Mouse (Mus musculus) lung, embryonic 14.5 days (tissue): ENCODE measurements around the gene Acvrl1. TPM values are rescaled to one million over a fixed set of nuclear protein-coding genes. Genes with fewer than 3 reads are reported as not detected.

Source experiments
- ATAC-seq: fragments of 200-750 bp; cut with Nextera tagmentation; 2 replicates; pipeline ENCODE4 v1.8.0; 2017; ENCODE audit warnings: mild to moderate bottlenecking, moderate TSS enrichment, moderate library complexity; ENCODE audit not compliant: insufficient read depth
- DNase-seq: peaks from one replicate; pipeline ENCODE4 v3.0.0-alpha.2; 2015
- H3K27ac ChIP-seq: fragments of 300-500 bp; sonication (generic); 2 replicates; pipeline ENCODE4 v1.5.1; 2014; ENCODE audit warnings: low read depth, mild to moderate bottlenecking, moderate library complexity
- H3K27me3 ChIP-seq: fragments of 300-500 bp; sonication (generic); 2 replicates; pipeline ENCODE4 v1.6.1; 2014; ENCODE audit warnings: low read length, control low read depth; ENCODE audit not compliant: insufficient read depth
- H3K36me3 ChIP-seq: fragments of 300-500 bp; sonication (generic); 2 replicates; pipeline ENCODE4 v1.6.1; 2014; ENCODE audit warnings: control low read depth; ENCODE audit not compliant: insufficient read depth
- H3K4me1 ChIP-seq: fragments of 300-500 bp; sonication (generic); 2 replicates; pipeline ENCODE4 v1.6.1; 2014; ENCODE audit warnings: antibody characterized with exemption, control low read depth; ENCODE audit not compliant: insufficient read depth
- H3K4me2 ChIP-seq: fragments of 300-500 bp; sonication (generic); 2 replicates; pipeline ENCODE4 v1.6.1; 2014; ENCODE audit warnings: mild to moderate bottlenecking
- H3K4me3 ChIP-seq: fragments of 300-500 bp; sonication (generic); 2 replicates; pipeline ENCODE4 v1.5.1; 2014; ENCODE audit warnings: low read depth, low read length
- H3K9ac ChIP-seq: fragments of 300-500 bp; sonication (generic); 2 replicates; pipeline ENCODE4 v1.6.1; 2014
- H3K9me3 ChIP-seq: fragments of 300-500 bp; sonication (generic); 2 replicates; pipeline ENCODE4 v1.6.1; 2016; ENCODE audit warnings: low read depth, low read length, control low read depth
- CTCF ChIP-seq: IDR thresholded peaks from 2 replicates; pipeline ENCODE4 v1.5.1; 2016; ENCODE audit warnings: antibody characterized with exemption, low read depth
- WGBS: fragments of 180-500 bp; shearing (Covaris S2); extraction: QIAGEN DNeasy Blood & Tissue Kit; methylation state at CpG from one replicate; pipeline ENCODE4 v1.1.7; 2014; 5-methylcytosine and 5-hydroxymethylcytosine counted together
- polyA plus RNA-seq: library from polyadenylated mRNA; unstranded; fragments of >200 nt; fragmentation: Nextera tagmentation; extraction: Ambion mirVana; gene quantifications from 2 replicates; pipeline ENCODE4 v1.2.1, GENCODE M21; 2014

Gene Acvrl1
- polyA plus RNA-seq, 1 experiment from 2014 or later: 34.4 TPM

GRCm38 (mm10) chr15:101122290-101122589, 6.1 kb upstream of the Acvrl1 start:
- Histone ChIP-seq H3K27ac (no peak overlapping the region), H3K36me3 (no peaks in the 10 kb centered on the region), H3K27me3 (0 out of 2 replicates have a peak, but pooled peaks cover 2% of the 10 kb centered on the region), H3K4me1 (no peaks in the 10 kb centered on the region), H3K9me3 (no peaks in the 10 kb centered on the region), H3K9ac (no peak overlapping the region), H3K4me3 (no peak overlapping the region), H3K4me2 (no peak overlapping the region)
- 21% methylated on average over 2 of the region's 2 CpGs for WGBS
- peak; percentile 41 for TF ChIP-seq CTCF
- no peak for DNase-seq
- no peak for ATAC-seq

GRCm38 (mm10) chr15:101123202-101123601, 5.1 kb upstream of the Acvrl1 start:
- no peak for ATAC-seq
- H3K4me2 ChIP-seq: no peak overlapping the region

GRCm38 (mm10) chr15:101125561-101125960, 2.8 kb upstream of the Acvrl1 start:
- Histone ChIP-seq H3K36me3 (no peaks in the 10 kb centered on the region), H3K4me1 (peaks cover 4% of the 10 kb centered on the region; the same call in 1 of the 2 replicates), H3K4me2 (no peak overlapping the region), H3K9ac (no peak overlapping the region), H3K4me3 (no peak overlapping the region), H3K9me3 (no peaks in the 10 kb centered on the region), H3K27ac (no peak overlapping the region), H3K27me3 (peaks cover 12% of the 10 kb centered on the region; the same call in 1 of the 2 replicates)
- DNase-seq: no peak
- WGBS: 82% methylated on average over 6 of the region's 6 CpGs
- no peak for TF ChIP-seq CTCF
- ATAC-seq: no peak

More at GRCm38 (mm10) chr15:101123202-101123601, 5.1 kb upstream of the Acvrl1 start:
- H3K27ac ChIP-seq: peak overlapping the region; percentile 50; the same call in 1 of the 2 replicates
- H3K9ac ChIP-seq: no peak overlapping the region
- H3K4me3 ChIP-seq: no peak overlapping the region
- no peak for DNase-seq
- 51% methylated on average over 4 of the region's 4 CpGs for WGBS
- H3K36me3 ChIP-seq: no peaks in the 10 kb centered on the region
- no peak for TF ChIP-seq CTCF
- no peaks in the 10 kb centered on the region for H3K9me3 ChIP-seq
- no peaks in the 10 kb centered on the region for H3K4me1 ChIP-seq
- 0 out of 2 replicates have a peak, but pooled peaks cover 2% of the 10 kb centered on the region for H3K27me3 ChIP-seq

- WGBS: 72% methylated on average over 12 of the region's 12 CpGs
- no peaks in the 10 kb centered on the region for H3K36me3 ChIP-seq
- TF ChIP-seq CTCF: no peak
- DNase-seq (peak; percentile 65), ATAC-seq (0 out of 2 replicates have a peak, but pooled peaks have one; percentile 38)
- H3K4me3 ChIP-seq: no peak overlapping the region
- H3K27ac ChIP-seq: peak overlapping the region; percentile 42; the same call in 1 of the 2 replicates
- H3K4me1 ChIP-seq: peaks cover 12% of the 10 kb centered on the region; the same call in 1 of the 2 replicates
- no peak overlapping the region for H3K4me2 ChIP-seq
- H3K9me3 ChIP-seq: no peaks in the 10 kb centered on the region
- no peak overlapping the region for H3K9ac ChIP-seq
- H3K27me3 ChIP-seq: peaks cover 12% of the 10 kb centered on the region; the same call in 1 of the 2 replicates
These were observed 1.3 kb upstream of the Acvrl1 start for GRCm38 (mm10) chr15:101126876-101127544.

DNA sequence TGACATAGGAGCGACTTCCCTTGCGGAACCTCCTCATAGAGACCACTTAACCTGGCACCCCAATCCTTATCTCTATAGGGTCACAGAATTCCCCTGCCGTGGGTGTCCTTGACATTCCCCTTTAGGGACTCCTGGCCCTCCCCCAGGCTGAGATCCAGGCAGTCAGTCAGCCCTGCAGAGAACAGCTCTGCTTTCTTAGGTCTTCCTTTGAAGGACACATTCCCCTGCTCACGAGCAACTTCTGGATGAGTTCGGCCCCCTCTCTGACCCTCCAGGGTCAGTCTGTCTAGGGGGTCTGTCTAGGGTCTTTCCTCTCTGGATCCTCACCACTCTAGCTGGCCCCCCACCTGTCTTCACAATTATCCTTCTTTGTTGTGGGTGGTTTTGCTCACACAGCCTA, 1.1 kb downstream of the Acvrl1 start:
- Histone ChIP-seq H3K9me3 (no peaks in the 10 kb centered on the region), H3K27me3 (peaks cover 12% of the 10 kb centered on the region; the same call in 1 of the 2 replicates), H3K36me3 (no peaks in the 10 kb centered on the region), H3K27ac (no peak overlapping the region), H3K9ac (peak overlapping the region; percentile 70), H3K4me3 (peak overlapping the region; percentile 53), H3K4me1 (peaks cover 32% of the 10 kb centered on the region; the same call in 1 of the 2 replicates), H3K4me2 (peak overlapping the region; percentile 80)
- 36% methylated on average over 5 of the region's 5 CpGs for WGBS
- DNase-seq: no peak
- no peak for TF ChIP-seq CTCF
- ATAC-seq: no peak

GRCm38 (mm10) chr15:101131498-101131897, 3.2 kb downstream of the Acvrl1 start:
- peak overlapping the region; percentile 58 for H3K27ac ChIP-seq
- peak overlapping the region; percentile 43 for H3K4me2 ChIP-seq
- 0 out of 2 replicates have a peak, but pooled peaks cover 5% of the 10 kb centered on the region for H3K36me3 ChIP-seq
- no peak overlapping the region for H3K9ac ChIP-seq
- no peak overlapping the region for H3K4me3 ChIP-seq
- ATAC-seq: no peak
- 17% methylated on average over 11 of the region's 11 CpGs for WGBS
- peaks cover 32% of the 10 kb centered on the region; the same call in 1 of the 2 replicates for H3K4me1 ChIP-seq
- DNase-seq: peak; percentile 54
- no peaks in the 10 kb centered on the region for H3K9me3 ChIP-seq
- no peak for TF ChIP-seq CTCF
- peaks cover 12% of the 10 kb centered on the region; the same call in 1 of the 2 replicates for H3K27me3 ChIP-seq

- Histone ChIP-seq H3K4me1 (peaks cover 32% of the 10 kb centered on the region; the same call in 1 of the 2 replicates), H3K27me3 (peaks cover 10% of the 10 kb centered on the region; the same call in 1 of the 2 replicates), H3K9me3 (no peaks in the 10 kb centered on the region), H3K27ac (peak overlapping the region; percentile 62), H3K4me2 (peak overlapping the region; percentile 43), H3K9ac (no peak overlapping the region), H3K4me3 (no peak overlapping the region), H3K36me3 (peaks cover 7% of the 10 kb centered on the region; the same call in 1 of the 2 replicates)
- 56% methylated on average over 6 of the region's 6 CpGs for WGBS
- no peak for TF ChIP-seq CTCF
- ATAC-seq: no peak
- DNase-seq: peak; percentile 51
These were observed 3.7 kb downstream of the Acvrl1 start for GRCm38 (mm10) chr15:101132041-101132440.
